Mouse (Mus musculus) liver, postnatal 0 days (tissue): Measurements from ENCODE around the gene Cyp4x1. TPM values are rescaled to one million over a fixed set of nuclear protein-coding genes. Genes with fewer than 3 reads are reported as not detected.
A peak's percentile ranks its signal among the peaks of the same experiment; 100 is the strongest.

Experiments used
- ATAC-seq: fragments of 200-750 bp; cut with Nextera tagmentation; 2 replicates; pipeline ENCODE4 v1.8.0; 2017; ENCODE audit warnings: mild to moderate bottlenecking, moderate library complexity
- DNase-seq: peaks from one replicate; pipeline ENCODE4 v3.0.0-alpha.2; 2016
- H3K27ac ChIP-seq: fragments of 300-500 bp; sonication (generic); 2 replicates; pipeline ENCODE4 v1.5.1; 2014; ENCODE audit warnings: antibody characterized with exemption, moderate library complexity, mild to moderate bottlenecking, low read depth
- H3K27me3 ChIP-seq: fragments of 300-500 bp; sonication (generic); 2 replicates; pipeline ENCODE4 v1.6.1; 2014; ENCODE audit warnings: low read length, control low read depth, mixed read lengths; ENCODE audit not compliant: insufficient read depth
- H3K36me3 ChIP-seq: fragments of 300-500 bp; sonication (generic); replicated peaks from 2 replicates; pipeline ENCODE4 v1.6.1; 2014; ENCODE audit warnings: mild to moderate bottlenecking, control low read depth, low read length, moderate library complexity, mixed read lengths; ENCODE audit not compliant: insufficient read depth
- H3K4me1 ChIP-seq: fragments of 300-500 bp; sonication (generic); 2 replicates; pipeline ENCODE4 v1.6.1; 2014; ENCODE audit warnings: antibody characterized with exemption, mild to moderate bottlenecking, control low read depth; ENCODE audit not compliant: insufficient read depth
- H3K4me2 ChIP-seq: fragments of 300-500 bp; sonication (generic); 2 replicates; pipeline ENCODE4 v1.6.1; 2014; ENCODE audit warnings: low read depth, mild to moderate bottlenecking, low read length, moderate library complexity, mixed read lengths
- H3K4me3 ChIP-seq: fragments of 300-500 bp; sonication (generic); 2 replicates; pipeline ENCODE4 v1.5.1; 2014; ENCODE audit warnings: low read depth, low read length
- H3K9ac ChIP-seq: fragments of 300-500 bp; sonication (generic); replicated peaks from 2 replicates; pipeline ENCODE4 v1.6.1; 2014; ENCODE audit warnings: mild to moderate bottlenecking, moderate library complexity
- H3K9me3 ChIP-seq: fragments of 300-500 bp; sonication (generic); 2 replicates; pipeline ENCODE4 v1.6.1; 2016; ENCODE audit warnings: mild to moderate bottlenecking, control low read depth, low read length, mixed read lengths
- CTCF ChIP-seq: sonication (generic); IDR thresholded peaks from 2 replicates; pipeline ENCODE4 v1.5.1; 2016; ENCODE audit warnings: antibody characterized with exemption, low read depth
- EP300 ChIP-seq: IDR thresholded peaks from 2 replicates; pipeline ENCODE4 v1.6.1; 2016; ENCODE audit warnings: antibody characterized with exemption, low read depth, mild to moderate bottlenecking
- WGBS: fragments of 180-500 bp; shearing (Covaris S2); extraction: QIAGEN DNeasy Blood & Tissue Kit; methylation state at CpG from one replicate; pipeline ENCODE4 v1.1.7; 2014; ENCODE audit not compliant: insufficient replicate concordance; 5-methylcytosine and 5-hydroxymethylcytosine counted together
- polyA plus RNA-seq: library from polyadenylated mRNA; unstranded; fragments of >200 nt; fragmentation: Nextera tagmentation; extraction: Ambion mirVana; gene quantifications from 2 replicates; pipeline ENCODE4 v1.2.1, GENCODE M21; 2015

Cyp4x1 gene
- polyA plus RNA-seq, 1 experiment from 2014 or later: 0.04 TPM

GRCm38 (mm10) chr4:115074789-115075188 lies 59.3 kb downstream of the Cyp4x1 start:
- ATAC-seq (no peak), DNase-seq (no peak)
- WGBS: 79% methylated on average over 1 of the region's 1 CpGs
- Histone ChIP-seq H3K4me3 (no peak overlapping the region), H3K9me3 (no peaks in the 10 kb centered on the region), H3K4me1 (no peaks in the 10 kb centered on the region; the same call in 1 of the 2 replicates), H3K27me3 (no peaks in the 10 kb centered on the region), H3K4me2 (no peak overlapping the region), H3K27ac (peak overlapping the region; percentile 48; the same call in 1 of the 2 replicates), H3K9ac (no peak overlapping the region), H3K36me3 (peaks cover 4% of the 10 kb centered on the region; the same call in 1 of the 2 replicates)
- TF ChIP-seq CTCF (no peak), EP300 (no peak)

- TF ChIP-seq EP300: no peak
- peak; percentile 31 for TF ChIP-seq CTCF
- Histone ChIP-seq H3K9me3 (no peaks in the 10 kb centered on the region), H3K9ac (no peak overlapping the region), H3K4me1 (no peaks in the 10 kb centered on the region; the same call in 1 of the 2 replicates), H3K36me3 (peaks cover 27% of the 10 kb centered on the region), H3K27me3 (no peaks in the 10 kb centered on the region), H3K4me3 (no peak overlapping the region), H3K4me2 (no peak overlapping the region), H3K27ac (no peak overlapping the region)
- no peak for DNase-seq
- WGBS: 15% methylated on average over 1 of the region's 1 CpGs
- ATAC-seq: 0 out of 2 replicates have a peak, but pooled peaks have one; percentile 9
Measured at GRCm38 (mm10) chr4:115071668-115072067, 62.4 kb downstream of the Cyp4x1 start.

- no peak for ATAC-seq
- H3K27me3 ChIP-seq: peaks cover 43% of the 10 kb centered on the region
Measured at GRCm38 (mm10) chr4:115063518-115064239, 70.4 kb downstream of the Cyp4x1 start.

GRCm38 (mm10) chr4:115062875-115063517 lies 71.1 kb downstream of the Cyp4x1 start:
- no peak overlapping the region for H3K27ac ChIP-seq
- DNase-seq (peak; percentile 55), ATAC-seq (peak; percentile 41)
- peaks cover 18% of the 10 kb centered on the region for H3K4me1 ChIP-seq
- H3K4me2 ChIP-seq: peak overlapping the region; percentile 95
- peak overlapping the region; percentile 56 for H3K9ac ChIP-seq
- H3K9me3 ChIP-seq: no peaks in the 10 kb centered on the region
- TF ChIP-seq EP300 (no peak), CTCF (no peak)
- H3K27me3 ChIP-seq: peaks cover 44% of the 10 kb centered on the region
- peaks cover 37% of the 10 kb centered on the region for H3K36me3 ChIP-seq
- peak overlapping the region; percentile 68 for H3K4me3 ChIP-seq
- 2% methylated on average over 32 of the region's 58 CpGs for WGBS

More at GRCm38 (mm10) chr4:115063518-115064239, 70.4 kb downstream of the Cyp4x1 start:
- Histone ChIP-seq H3K4me1 (peaks cover 18% of the 10 kb centered on the region), H3K4me3 (peak overlapping the region; percentile 68), H3K27ac (no peak overlapping the region), H3K4me2 (peak overlapping the region; percentile 95), H3K9ac (peak overlapping the region; percentile 56), H3K36me3 (peaks cover 44% of the 10 kb centered on the region), H3K9me3 (no peaks in the 10 kb centered on the region)
- no peak for DNase-seq
- TF ChIP-seq EP300: no peak
- TF ChIP-seq CTCF: no peak
- 6% methylated on average over 31 of the region's 31 CpGs for WGBS

GRCm38 (mm10) chr4:115062540-115062874 lies 71.6 kb downstream of the Cyp4x1 start:
- DNase-seq (no peak), ATAC-seq (0 out of 2 replicates have a peak, but pooled peaks have one; percentile 9)
- WGBS: 1% methylated on average over 9 of the region's 9 CpGs
- Histone ChIP-seq H3K4me2 (peak overlapping the region; percentile 95), H3K9ac (peak overlapping the region; percentile 56), H3K36me3 (peaks cover 35% of the 10 kb centered on the region), H3K27me3 (peaks cover 48% of the 10 kb centered on the region), H3K27ac (no peak overlapping the region; the same call in 1 of the 2 replicates), H3K9me3 (no peaks in the 10 kb centered on the region), H3K4me3 (peak overlapping the region; percentile 68), H3K4me1 (peaks cover 18% of the 10 kb centered on the region)
- TF ChIP-seq EP300 (no peak), CTCF (no peak)

GRCm38 (mm10) chr4:115060753-115061152 lies 73.3 kb downstream of the Cyp4x1 start:
- peak overlapping the region; percentile 91; the same call in 1 of the 2 replicates for H3K27ac ChIP-seq
- DNase-seq (no peak), ATAC-seq (no peak)
- H3K9ac ChIP-seq: peak overlapping the region; percentile 89
- WGBS: 23% methylated on average over 3 of the region's 3 CpGs
- H3K36me3 ChIP-seq: peaks cover 24% of the 10 kb centered on the region
- TF ChIP-seq EP300: no peak
- no peak for TF ChIP-seq CTCF
- peaks cover 52% of the 10 kb centered on the region for H3K27me3 ChIP-seq
- H3K4me2 ChIP-seq: peak overlapping the region; percentile 95
- no peaks in the 10 kb centered on the region for H3K9me3 ChIP-seq
- H3K4me3 ChIP-seq: peak overlapping the region; percentile 68
- H3K4me1 ChIP-seq: peaks cover 26% of the 10 kb centered on the region
